Mouse (Mus musculus): Measurements from ENCODE around the gene Sash3.
"Not testable (repeated sequence)": the region's sequence is repeated elsewhere in the genome, so short reads cannot be mapped to it uniquely, and the experiment has no call there.

Gene Sash3

GRCm38 (mm10) chrX:48202995-48203394 is 56.8 kb downstream of the Sash3 start:
- no peak for DNase-seq (ENCODE audit: low spot score)

DNA sequence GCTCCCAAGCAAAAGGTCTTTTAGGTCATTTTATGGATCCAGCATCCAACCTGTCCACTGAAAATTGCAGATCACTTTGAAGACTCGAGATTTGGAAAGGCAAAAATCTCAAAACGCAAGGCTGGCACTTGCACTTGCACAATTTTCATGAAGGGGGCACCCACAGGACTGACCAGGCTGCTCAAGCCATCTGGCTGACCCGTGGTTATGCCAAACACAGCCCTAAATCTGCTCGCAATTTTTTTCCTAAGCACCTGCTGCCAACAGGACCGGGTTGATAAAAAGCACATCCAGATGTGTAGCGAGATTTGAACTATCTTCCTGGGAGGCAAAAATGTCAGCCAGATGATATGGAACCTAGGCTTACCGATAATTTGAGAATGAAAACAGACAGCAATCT is 57.5 kb downstream of the Sash3 start:
- no peak for DNase-seq (ENCODE audit: low spot score)

GRCm38 (mm10) chrX:48204469-48204868 is 58.2 kb downstream of the Sash3 start:
- DNase-seq (ENCODE audit: low spot score) = peak; percentile 19

DNA sequence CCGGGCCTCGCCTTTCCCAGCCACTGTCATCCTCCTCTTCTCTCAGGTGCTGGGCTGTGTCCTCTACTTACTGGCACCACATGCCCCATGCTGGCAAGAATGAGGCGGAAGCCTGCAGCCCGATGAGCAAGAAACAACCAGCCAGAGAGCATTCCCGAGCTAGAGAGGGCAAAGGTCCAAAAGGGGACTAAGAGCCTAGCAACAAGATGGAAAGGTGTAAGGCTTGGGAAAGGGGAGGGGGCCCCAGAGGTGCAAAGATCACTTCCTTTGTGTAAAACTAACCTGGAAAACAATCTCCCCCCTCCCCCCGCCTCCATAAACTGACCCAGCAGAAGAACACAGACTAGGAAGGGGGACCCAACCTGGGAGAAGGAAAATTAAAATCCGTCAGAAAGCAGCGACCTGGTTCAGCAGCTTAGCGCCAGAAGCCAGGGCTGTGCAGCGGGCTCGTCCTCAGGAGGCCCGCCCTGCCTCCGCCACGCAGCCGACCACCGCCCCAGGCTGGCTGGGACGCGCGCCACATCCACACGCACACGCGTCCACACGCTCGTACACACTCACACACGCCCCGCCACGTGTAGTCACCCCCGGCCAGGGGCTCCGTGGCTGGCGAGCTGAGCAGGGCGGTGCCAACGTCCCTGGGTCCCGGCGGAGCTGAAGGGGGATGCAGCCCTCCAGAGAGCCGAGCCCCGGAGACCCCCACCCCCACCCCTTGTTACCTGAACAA is 61.7 kb downstream of the Sash3 start:
- no peak for DNase-seq (ENCODE audit: low spot score)

- DNase-seq (ENCODE audit: low spot score) = peak; percentile 89
Measured at GRCm38 (mm10) chrX:48208519-48209185, 62.4 kb downstream of the Sash3 start, which contains the start of gene Zdhhc9. Zdhhc9 (minus strand) TSS chrX:48208878.

DNA sequence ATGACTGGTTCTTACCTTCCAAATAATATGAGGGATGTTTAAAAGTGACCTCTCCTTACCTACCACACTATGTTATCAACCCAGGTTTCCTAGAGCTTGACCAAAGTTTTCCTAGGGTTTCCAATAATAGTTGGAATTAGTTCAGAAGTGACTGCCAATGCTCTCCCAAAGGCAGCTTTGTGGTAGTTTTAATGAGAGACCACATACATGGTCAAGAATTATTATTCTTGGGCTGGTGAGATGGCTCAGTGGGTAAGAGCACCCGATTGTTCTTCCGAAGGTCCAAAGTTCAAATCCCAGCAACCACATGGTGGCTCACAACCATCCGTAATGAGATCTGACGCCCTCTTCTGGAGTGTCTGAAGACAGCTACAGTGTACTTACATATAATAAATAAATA is 63.5 kb downstream of the Sash3 start:
- DNase-seq (ENCODE audit: low spot score) = not testable (repeated sequence)
